Mouse (Mus musculus): Measurements from ENCODE around the gene Prickle4. TPM values are rescaled to one million over a fixed set of nuclear protein-coding genes. Genes with fewer than 3 reads are reported as not detected.

Prickle4 gene
- total RNA-seq (2015; ENCODE audit: low replicate concordance) (not detected in 2 replicates), total RNA-seq (2017; ENCODE audit: low replicate concordance) (not detected in 2 replicates)

- ATAC-seq (replicated peaks; ENCODE audit: low FRiP score, poor library complexity, severe bottlenecking), result peak; percentile 88
These were observed at the start of gene Prickle4 for GRCm38 (mm10) chr17:47694503-47695336. Gene Prickle4 (minus strand): TSS chr17:47694736.

DNA sequence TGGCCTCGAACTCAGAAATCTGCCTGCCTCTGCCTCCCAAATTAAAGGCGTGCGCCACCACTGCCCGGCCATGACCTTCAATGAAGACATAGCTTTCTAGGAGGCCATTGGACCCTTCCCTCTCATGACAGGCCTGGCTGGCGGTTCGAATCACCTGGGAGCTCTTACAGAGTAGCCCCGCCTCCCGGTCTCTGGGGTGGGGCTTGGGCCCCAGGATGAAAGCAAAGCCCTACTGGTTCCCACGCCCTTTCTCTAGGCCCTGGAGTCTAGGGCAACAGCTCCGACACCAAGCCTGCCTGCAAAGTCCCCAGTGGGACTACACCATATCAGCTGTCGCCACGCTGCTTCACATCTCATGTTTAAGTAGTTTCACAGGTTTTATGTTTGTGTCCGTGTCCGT is 49.5 kb upstream of the Prickle4 start:
- ATAC-seq (replicated peaks; ENCODE audit: low FRiP score, poor library complexity, severe bottlenecking), result no peak

DNA sequence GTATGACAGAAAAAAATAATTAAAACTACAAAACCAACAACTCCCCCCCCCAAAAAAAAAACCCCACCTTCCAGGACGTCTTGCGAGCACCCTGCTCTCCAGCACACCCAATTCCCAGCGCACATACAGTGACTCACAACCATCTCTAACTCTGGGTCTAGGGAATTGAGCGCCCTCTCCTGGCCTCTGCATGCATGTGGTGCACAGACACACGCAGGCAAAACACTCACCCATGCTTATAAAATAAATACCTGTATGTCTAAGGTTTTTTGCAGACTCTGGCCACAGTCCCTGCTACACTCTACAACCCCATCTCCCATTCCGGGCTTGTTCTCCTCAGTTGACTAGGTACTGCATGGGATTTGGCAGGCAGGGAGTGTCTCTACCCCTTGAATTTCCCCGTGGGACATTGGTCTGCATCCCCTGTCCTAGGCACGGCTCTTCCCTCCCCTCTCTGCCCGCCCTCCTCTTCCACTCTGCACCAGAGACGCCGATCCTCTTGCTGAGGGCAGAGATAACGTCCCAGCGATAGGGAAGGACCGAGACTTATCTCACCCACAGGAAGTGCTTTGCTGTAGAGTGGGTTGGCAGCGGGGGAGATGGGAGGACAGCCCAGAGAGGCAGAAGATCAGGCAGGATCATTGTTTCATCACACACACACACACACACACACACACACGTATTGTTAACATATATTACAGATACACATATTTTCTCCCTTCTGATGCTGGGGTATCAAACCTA is 48.6 kb upstream of the Prickle4 start:
- no peak for ATAC-seq (replicated peaks; ENCODE audit: low FRiP score, poor library complexity, severe bottlenecking)

DNA sequence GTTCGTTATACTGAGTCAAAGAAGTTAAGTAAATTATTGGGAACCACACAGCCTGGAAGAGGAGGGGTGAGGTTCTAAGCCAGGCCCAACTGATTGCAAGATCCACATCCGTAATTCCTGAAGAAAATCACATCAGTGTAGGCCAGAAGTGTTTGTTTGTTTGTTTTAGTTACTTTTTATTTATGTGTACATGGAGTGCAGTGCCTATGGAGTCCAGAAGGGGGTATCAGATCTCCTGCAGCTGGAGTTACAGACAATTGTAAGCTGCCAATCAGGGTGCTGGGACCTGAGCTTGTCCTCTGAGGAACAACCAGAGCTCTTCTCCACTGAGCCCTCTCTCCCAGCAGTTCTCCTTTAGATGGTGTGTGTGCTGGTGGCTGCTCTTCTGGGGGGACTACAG is 45.6 kb upstream of the Prickle4 start:
- ATAC-seq (replicated peaks; ENCODE audit: low FRiP score, poor library complexity, severe bottlenecking), result no peak

DNA sequence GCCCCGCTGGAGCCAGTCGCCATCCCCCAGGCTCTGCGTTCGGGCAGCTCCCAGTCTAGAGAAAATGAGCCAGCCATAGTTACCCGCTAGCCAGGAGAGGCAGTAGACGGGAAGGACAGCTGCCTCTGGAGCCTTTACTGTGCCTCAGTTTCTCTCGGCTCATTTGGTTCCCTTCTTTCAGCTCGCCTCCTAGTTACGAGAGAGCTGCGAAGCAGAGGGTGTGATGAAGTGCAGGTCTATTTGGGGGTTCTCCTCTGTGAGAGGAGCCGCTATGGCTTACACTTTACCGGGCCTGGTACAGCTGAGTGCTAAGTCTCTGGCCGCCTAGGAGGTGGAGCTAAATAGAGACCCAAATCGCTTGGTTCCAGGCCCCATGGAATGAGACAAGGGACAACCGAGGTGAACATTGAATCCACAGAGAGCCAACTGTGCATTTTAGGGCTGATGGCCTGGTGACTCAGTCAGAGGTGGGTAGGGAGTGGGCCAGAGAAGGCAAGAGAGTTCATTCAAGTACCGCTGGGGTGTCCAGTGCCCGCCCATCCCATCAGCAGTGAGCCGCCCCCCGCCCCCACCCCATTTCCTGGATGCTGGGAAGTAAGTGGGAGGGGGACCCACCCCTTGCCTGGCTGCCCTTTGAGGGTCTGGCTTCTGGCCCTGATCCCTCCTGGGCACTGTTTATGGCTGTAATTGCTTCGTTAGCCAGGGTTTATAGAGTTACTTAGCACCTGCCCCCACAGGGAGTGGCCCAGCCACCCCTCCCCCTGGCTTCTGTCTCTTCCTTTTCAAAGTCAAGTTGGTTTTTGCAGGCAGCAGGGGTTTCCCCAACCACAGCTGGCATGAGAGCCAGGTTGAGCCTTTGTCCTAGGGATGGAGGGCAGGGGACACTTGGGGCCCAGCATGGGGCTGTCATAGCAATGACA is 44.6 kb upstream of the Prickle4 start:
- no peak for ATAC-seq (replicated peaks; ENCODE audit: low FRiP score, poor library complexity, severe bottlenecking)

DNA sequence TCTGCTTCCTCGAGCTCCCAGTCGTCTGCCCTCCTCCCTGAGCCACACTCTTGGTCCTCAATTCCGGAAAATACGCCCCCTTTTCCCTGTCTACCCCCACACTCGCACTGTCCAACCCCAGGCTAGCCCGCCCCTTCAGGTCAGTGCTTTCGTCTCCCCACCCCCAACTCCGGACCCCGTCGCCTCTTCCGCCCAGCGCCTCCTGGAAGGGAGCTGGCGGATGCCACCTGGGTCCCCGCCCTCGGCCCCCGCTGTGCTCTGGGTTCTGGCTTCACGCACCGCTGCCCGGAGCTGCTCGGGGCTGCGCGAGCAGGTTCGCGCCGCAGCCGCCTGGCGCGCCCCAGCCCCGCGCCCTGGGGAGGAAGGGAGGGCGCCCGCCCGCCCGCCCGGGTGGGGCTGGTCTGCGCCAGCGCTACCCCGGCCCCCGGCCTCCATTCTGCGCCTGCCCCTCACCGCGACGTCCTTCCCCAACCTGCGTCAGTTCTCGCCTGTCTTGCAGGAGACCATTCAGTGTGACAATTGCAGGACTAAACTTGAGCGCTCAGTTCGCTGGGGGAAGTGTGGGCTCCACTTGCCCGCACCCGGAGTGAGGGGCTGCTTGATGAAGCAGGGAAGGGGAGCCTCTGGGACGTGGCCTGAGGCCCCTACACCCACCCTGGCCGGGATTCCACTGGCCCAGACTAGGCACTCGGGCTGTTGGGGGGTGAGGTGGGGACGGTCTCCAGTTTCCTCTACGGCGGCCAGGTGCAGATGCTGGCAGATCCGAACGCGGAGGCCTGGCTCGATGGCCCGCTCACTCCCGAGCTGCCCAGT is 43.7 kb upstream of the Prickle4 start:
- ATAC-seq (replicated peaks; ENCODE audit: low FRiP score, poor library complexity, severe bottlenecking), result 0 out of 2 replicates have a peak, but pooled peaks have one; percentile 5

GRCm38 (mm10) chr17:47737271-47738065 is 42.9 kb upstream of the Prickle4 start:
- ATAC-seq (replicated peaks; ENCODE audit: low FRiP score, poor library complexity, severe bottlenecking), result peak; percentile 56

GRCm38 (mm10) chr17:47736856-47737255 is 42.3 kb upstream of the Prickle4 start, which contains the start of gene Tfeb:
Gene Tfeb (plus strand): TSS chr17:47737030.
- ATAC-seq (replicated peaks; ENCODE audit: low FRiP score, poor library complexity, severe bottlenecking), result peak; percentile 93

GRCm38 (mm10) chr17:47735553-47736100 is 41.1 kb upstream of the Prickle4 start:
- no peak for ATAC-seq (replicated peaks; ENCODE audit: low FRiP score, poor library complexity, severe bottlenecking)

GRCm38 (mm10) chr17:47730633-47731575 is 36.4 kb upstream of the Prickle4 start:
- ATAC-seq (replicated peaks; ENCODE audit: low FRiP score, poor library complexity, severe bottlenecking), result no peak

- no peak for ATAC-seq (replicated peaks; ENCODE audit: low FRiP score, poor library complexity, severe bottlenecking)
These were observed 32.0 kb upstream of the Prickle4 start, which contains the start of gene Pgc for GRCm38 (mm10) chr17:47726566-47726965. Gene Pgc (plus strand): TSS chr17:47726842.

DNA sequence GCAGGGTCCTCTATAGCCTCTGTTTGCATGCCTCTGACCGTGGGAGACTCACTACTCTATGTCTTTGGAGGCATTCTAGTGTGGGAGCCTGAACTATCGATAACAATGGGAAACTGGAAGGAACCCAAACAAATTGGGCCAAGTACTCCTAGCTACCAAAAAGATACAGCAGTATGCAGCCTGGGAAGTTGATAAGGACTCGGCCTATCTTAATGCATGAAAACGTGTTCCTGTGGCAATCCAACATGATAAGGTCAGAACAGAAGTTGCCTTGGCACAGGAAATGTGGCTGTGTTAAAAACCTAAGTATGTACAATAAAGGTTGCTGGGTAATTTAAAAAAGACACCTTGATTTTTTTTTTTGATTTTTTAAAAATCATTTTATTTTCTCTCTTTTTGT is 26.6 kb upstream of the Prickle4 start:
- no peak for ATAC-seq (replicated peaks; ENCODE audit: low FRiP score, poor library complexity, severe bottlenecking)

DNA sequence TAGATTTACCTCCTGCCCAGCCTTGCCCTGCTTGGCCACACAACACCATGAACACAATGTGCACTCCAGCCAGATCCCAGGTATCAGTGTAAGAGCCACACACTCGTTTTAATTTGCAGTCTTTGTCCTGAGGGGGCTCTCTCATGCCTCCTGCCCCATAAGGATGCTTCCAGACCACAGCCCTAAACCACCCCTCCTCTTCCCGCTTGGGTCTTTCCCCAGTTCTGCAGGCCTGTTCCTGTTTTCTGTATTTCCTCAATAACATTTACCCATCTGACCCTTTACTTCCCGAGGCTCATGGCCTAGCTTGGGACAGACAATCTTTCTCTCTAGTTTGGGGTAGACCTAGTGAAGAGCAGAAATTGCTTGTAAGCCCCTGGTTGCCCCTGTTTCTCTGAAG is 20.5 kb upstream of the Prickle4 start:
- ATAC-seq (replicated peaks; ENCODE audit: low FRiP score, poor library complexity, severe bottlenecking), result no peak

DNA sequence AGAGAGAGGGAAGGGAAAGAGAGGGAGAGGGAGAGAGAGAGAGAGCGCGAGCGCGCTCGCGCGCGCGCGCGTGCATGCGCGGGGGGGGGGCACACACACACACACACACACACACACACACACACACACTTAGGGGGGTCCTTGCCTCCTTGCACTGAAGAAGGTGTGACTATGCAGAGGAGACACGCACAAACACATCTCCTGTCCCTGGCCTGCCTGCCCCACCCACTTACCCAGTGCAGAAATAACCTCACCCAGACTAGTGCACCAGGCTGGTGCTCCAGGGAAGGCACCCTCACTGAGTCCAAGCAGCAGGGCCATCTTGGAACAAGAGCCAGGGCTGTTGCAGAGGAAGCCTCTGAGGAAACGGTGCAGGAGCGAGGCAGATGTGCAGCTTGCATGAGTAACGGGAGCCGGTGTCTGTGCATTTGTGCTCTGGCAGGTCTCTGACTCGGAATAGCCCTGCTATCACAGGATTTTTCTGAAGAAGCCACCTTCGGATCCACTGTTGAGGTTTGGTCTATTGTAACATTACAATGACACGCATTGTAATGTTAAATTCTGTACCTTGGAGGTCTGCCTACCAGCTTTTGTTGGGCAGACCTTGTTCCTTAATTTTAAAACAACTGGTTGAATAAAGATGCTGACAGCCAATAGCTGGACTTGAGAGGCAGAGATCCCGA is 18.5 kb upstream of the Prickle4 start:
- no peak for ATAC-seq (replicated peaks; ENCODE audit: low FRiP score, poor library complexity, severe bottlenecking)

GRCm38 (mm10) chr17:47711883-47712282 is 17.3 kb upstream of the Prickle4 start:
- ATAC-seq (replicated peaks; ENCODE audit: low FRiP score, poor library complexity, severe bottlenecking), result no peak

DNA sequence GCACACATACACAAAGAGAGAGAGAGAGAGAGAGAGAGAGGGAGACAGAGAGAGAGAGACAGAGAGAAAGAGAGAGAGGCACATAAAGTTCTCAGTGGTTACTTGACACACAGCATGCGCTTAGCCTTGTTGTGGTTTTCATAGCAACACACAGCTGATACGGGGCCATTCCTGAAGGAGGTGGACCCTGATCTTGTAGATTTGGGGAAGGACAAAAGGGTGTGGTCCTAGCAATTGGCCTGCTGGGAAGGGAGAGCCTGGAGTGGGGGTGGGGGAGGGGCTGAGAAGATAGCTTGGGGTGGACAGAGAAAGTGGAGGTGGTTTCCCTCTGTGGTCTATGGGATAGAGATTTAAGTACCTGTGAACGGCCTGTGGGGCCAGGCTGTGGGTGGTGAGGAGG is 15.5 kb upstream of the Prickle4 start:
- ATAC-seq (replicated peaks; ENCODE audit: low FRiP score, poor library complexity, severe bottlenecking), result no peak

Measured in erythroblast, adult 5-6 weeks (primary cell).